Mouse (Mus musculus): ENCODE measurements around the gene Ascl2.

DNA sequence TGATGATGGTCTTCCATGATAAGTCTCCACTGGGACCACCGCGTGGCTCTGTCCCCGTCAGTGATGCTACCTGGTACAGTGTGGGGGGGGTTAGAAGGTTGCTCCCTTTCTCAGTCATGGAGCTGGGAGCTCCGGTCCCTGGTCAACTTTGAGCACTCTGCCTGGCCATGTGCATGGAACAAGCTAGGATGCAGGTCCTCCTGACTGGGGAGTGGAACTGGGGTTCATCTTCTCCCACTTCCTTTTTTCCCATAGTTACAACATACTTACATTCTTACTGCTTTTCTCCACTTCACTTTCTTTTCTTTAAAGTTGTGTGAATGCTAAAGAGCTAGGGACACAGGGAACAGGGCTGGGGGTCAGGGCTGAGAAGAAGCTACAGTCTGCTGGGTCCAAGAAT is 16.1 kb upstream of the Ascl2 start:
- TF ChIP-seq POLR2A (IDR thresholded peaks at IDR 0.05; ENCODE audit: extremely low read depth, insufficient read depth, low read length): no peak
- no peak for TF ChIP-seq CTCF (IDR thresholded peaks at IDR 0.05; ENCODE audit: extremely low read depth, insufficient read depth, low read length)
